In the genomic region with DNA sequence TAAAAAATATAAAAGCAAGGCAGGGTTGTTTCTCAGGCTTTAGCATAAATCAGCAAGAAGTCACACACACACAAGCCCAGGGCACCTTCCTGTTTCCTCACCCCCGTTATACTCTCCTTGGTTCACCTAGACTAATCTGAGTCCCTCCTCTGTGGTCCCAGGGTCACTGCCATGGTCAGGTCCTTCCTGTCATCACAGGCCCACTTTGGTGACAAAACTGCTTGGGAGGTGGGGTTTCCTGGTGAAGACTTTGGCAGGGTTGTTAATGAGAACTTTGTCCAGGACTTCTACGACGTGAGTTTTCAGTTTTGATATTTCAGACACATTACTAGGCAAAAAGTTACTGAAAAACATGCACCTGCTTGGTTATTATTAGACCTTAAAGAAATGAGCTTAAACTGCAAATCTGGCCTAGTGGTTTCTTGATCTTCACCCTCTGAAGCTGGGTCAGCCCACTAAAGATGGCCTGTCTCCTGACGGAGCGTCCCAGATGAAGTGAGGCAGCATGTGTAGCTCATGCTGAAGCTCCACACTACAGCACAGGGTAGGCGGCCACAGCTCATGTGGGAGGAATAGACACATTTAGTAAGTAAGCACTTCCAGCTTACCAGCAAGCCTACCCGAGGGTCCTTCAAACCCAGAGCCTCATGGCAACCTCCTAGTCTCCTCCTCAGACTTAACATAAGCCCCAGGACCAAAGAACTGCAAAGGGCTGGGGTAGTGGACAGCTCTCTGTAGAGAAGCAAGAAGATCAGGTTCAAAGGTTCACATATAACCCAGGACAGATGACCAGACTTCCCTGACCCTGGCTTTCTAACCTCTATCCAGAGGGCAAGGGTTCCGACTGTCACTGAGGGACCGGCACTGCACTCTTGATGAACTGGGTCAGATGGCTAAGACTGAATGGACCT, we compare ENCODE assay signal across 21 mouse cellular contexts. TPM values are rescaled to one million over a fixed set of nuclear protein-coding genes. Genes with fewer than 3 reads are reported as not detected.
DNase-seq lines count a peak whose midpoint lies in the region; ATAC-seq and TF ChIP-seq lines count a peak whose summit lies in the region.
"Had no signal": no experiment of that assay in that cellular context is flagged by ENCODE, and none has a peak within 500 bp of the region (broad histone marks: within the 10 kb centered on the region; RNA-seq: fewer than 3 reads in every experiment).

No protein-coding gene starts in this region.

- no peaks in the 10 kb centered on the region for H3K9me3 ChIP-seq in liver, embryonic 13.5 days (replicated peaks)
- no peaks in the 10 kb centered on the region for H3K9me3 ChIP-seq in liver, embryonic 11.5 days (ENCODE audit: control insufficient read depth, low read length)
- H3K9me3 ChIP-seq: embryonic facial prominence, embryonic 12.5 days; forebrain, embryonic 13.5 days; hindbrain, embryonic 12.5 days had no signal

- peak overlapping the region; percentile 24; the same call in 1 of the 2 replicates for H3K27ac ChIP-seq in liver, embryonic 13.5 days
- no peak overlapping the region for H3K27ac ChIP-seq in liver, embryonic 11.5 days (ENCODE audit: low read depth, low read length)
- peak overlapping the region; percentile 50 for H3K27ac ChIP-seq in bone marrow, adult 2 months (ENCODE audit: control insufficient read depth, insufficient read depth, low read depth, low read length, poor library complexity)
- H3K27ac ChIP-seq: embryonic facial prominence, embryonic 12.5 days; forebrain, embryonic 13.5 days; hindbrain, embryonic 12.5 days had no signal

- ATAC-seq in liver, embryonic 13.5 days (ENCODE audit: low read depth): peak; percentile 26; the same call in 1 of the 2 replicates
- ATAC-seq in liver, embryonic 11.5 days (replicated peaks; ENCODE audit: low FRiP score): no peak
- ATAC-seq in hematopoietic stem cell, adult 5-6 weeks (replicated peaks in 1 of 2; ENCODE audit: insufficient read depth in 1 of 2, low FRiP score in 2 of 2, low TSS enrichment in 1 of 2, low read depth in 1 of 2, poor library complexity in 2 of 2, severe bottlenecking in 2 of 2): peak; percentile 43 to 66; a peak in 3 of 4 replicates
- ATAC-seq in monocyte, adult 5-6 weeks (replicated peaks; ENCODE audit: insufficient number of reproducible peaks, low FRiP score, low TSS enrichment, poor library complexity, severe bottlenecking): 0 out of 2 replicates have a peak, but pooled peaks have one; percentile 15
- ATAC-seq: activated CD4-positive, CD25-positive, alpha-beta regulatory T cell, adult 4 months; forebrain, embryonic 13.5 days had no signal

- no peak overlapping the region for H3K9ac ChIP-seq in liver, embryonic 13.5 days
- H3K9ac ChIP-seq in liver, embryonic 11.5 days (ENCODE audit: low read depth, low read length): no peak overlapping the region
- H3K9ac ChIP-seq: embryonic facial prominence, embryonic 12.5 days; forebrain, embryonic 13.5 days; hindbrain, embryonic 12.5 days had no signal

- no peak overlapping the region for H3K4me3 ChIP-seq in liver, embryonic 13.5 days (replicated peaks)
- H3K4me3 ChIP-seq in liver, embryonic 11.5 days (ENCODE audit: low read depth, low read length): no peak overlapping the region
- H3K4me3 ChIP-seq in bone marrow, adult 2 months (replicated peaks; ENCODE audit: control insufficient read depth, low read depth, low read length): no peak overlapping the region
- H3K4me3 ChIP-seq: embryonic facial prominence, embryonic 12.5 days; erythroblast, embryonic 14.5 days; forebrain, embryonic 13.5 days; hindbrain, embryonic 12.5 days had no signal

- TF ChIP-seq POLR2A in bone marrow, adult 2 months (IDR thresholded peaks at IDR 0.05; ENCODE audit: borderline replicate concordance, control insufficient read depth, low read depth, low read length): no peak

- H3K4me1 ChIP-seq in liver, embryonic 13.5 days (replicated peaks): peaks cover 76% of the 10 kb centered on the region
- peaks cover 21% of the 10 kb centered on the region for H3K4me1 ChIP-seq in liver, embryonic 11.5 days (replicated peaks; ENCODE audit: control insufficient read depth, insufficient read depth, low read length)
- peaks cover 2% of the 10 kb centered on the region; the same call in 1 of the 2 replicates for H3K4me1 ChIP-seq in bone marrow, adult 2 months (ENCODE audit: control insufficient read depth, insufficient read depth, low read length)
- H3K4me1 ChIP-seq: embryonic facial prominence, embryonic 12.5 days had no signal

- 61% methylated on average over 9 of the region's 9 CpGs for WGBS in liver, embryonic 13.5 days (ENCODE audit: insufficient replicate concordance)
- WGBS in liver, embryonic 11.5 days: 70% methylated on average over 9 of the region's 9 CpGs
- WGBS in bone marrow, adult 2 months: 36% methylated on average over 9 of the region's 9 CpGs

- H3K36me3 ChIP-seq in liver, embryonic 13.5 days: no peaks in the 10 kb centered on the region
- no peaks in the 10 kb centered on the region for H3K36me3 ChIP-seq in liver, embryonic 11.5 days (ENCODE audit: control insufficient read depth, insufficient read depth, low read length)
- H3K36me3 ChIP-seq: embryonic facial prominence, embryonic 12.5 days; hindbrain, embryonic 12.5 days had no signal

- H3K27me3 ChIP-seq in liver, embryonic 13.5 days: no peaks in the 10 kb centered on the region
- no peaks in the 10 kb centered on the region for H3K27me3 ChIP-seq in liver, embryonic 11.5 days (replicated peaks; ENCODE audit: control insufficient read depth, insufficient read depth, low read length)
- H3K27me3 ChIP-seq: embryonic facial prominence, embryonic 12.5 days; forebrain, embryonic 13.5 days; hindbrain, embryonic 12.5 days had no signal

- H3K4me2 ChIP-seq in liver, embryonic 13.5 days: no peak overlapping the region
- no peak overlapping the region for H3K4me2 ChIP-seq in liver, embryonic 11.5 days
- H3K4me2 ChIP-seq: embryonic facial prominence, embryonic 12.5 days; forebrain, embryonic 13.5 days; hindbrain, embryonic 12.5 days had no signal

- no peak for TF ChIP-seq CTCF in bone marrow, adult 2 months (IDR thresholded peaks at IDR 0.05; ENCODE audit: control insufficient read depth, insufficient read depth, low read length)

- DNase-seq in liver, embryonic 13.5 days: no peak
- no peak for DNase-seq in liver, embryonic 11.5 days (ENCODE audit: low spot score)
- no peak for DNase-seq in ovary, adult 18-20 months (ENCODE audit: low spot score)
- DNase-seq in heart, adult 11 months: no peak
- DNase-seq: adrenal gland, postnatal 25 days; cerebellum, adult 2 months; gastrocnemius, postnatal 14 days; kidney, adult 8-10 months; kidney, postnatal 4 days; layer of hippocampus, adult 9-11 months; lung, adult 2 months; midbrain, embryonic 14.5 days; thymus, postnatal 25 days had no signal

RNA-seq across cellular contexts. Expression of a gene that starts 7.8 kb away (rescaled TPM):
- 3.9 and 4.4 TPM in 2 replicates for polyA plus RNA-seq in liver, embryonic 13.5 days (2015; fragmentation: Nextera tagmentation; extraction: Ambion mirVana)
- polyA plus RNA-seq in liver, embryonic 11.5 days (2014; fragmentation: Nextera tagmentation; extraction: Ambion mirVana): 6.3 and 7.5 TPM in 2 replicates
- 4.4 and 13.4 TPM in 2 replicates for polyA plus RNA-seq in bone marrow, adult 2 months (2011; ENCODE audit: insufficient read depth, insufficient read length, low replicate concordance, missing spikeins)
- 35.9 and 65.9 TPM in 2 replicates for total RNA-seq in hematopoietic stem cell, adult 5-6 weeks (2017)
- 27.8 to 71.5 TPM (median 30.5 TPM) in 3 replicates for total RNA-seq in monocyte, adult 5-6 weeks (2017)
